Mouse (Mus musculus): ENCODE results near the gene Madd.

The Madd gene

DNA sequence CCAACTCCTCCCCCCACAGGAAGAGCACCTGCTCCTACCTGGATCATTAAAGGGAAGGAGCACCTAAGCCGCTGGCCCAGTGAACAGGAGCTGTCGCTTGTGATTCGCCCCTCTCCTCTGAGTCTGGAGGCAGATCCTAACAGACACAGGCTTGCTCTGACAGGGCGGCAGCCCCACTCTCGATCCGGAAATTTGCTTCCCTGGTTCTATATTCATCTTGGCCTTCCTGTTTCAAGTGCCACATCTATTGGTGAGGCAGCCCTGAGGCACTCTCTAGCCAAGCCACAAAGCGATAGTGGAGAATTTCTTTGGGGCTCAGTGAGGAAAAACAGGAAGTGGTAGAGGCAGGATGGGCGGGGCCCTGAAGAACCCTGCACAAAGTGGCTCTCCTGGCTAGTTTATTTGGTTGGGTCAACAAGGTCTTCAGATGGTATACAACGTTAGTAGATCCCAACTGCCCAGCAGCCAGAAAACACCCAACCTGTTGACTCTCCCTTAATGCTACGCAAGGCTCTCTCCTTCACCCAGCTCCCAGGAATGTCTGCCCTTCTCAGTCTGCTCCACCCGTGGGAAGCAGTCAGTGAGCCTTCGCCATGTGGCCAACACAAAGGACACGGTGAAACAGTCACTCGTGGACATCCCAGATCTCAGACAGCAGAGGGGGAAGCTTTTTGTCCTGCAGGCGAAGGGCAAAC lies at the start of gene Madd:
Gene Madd, minus strand, starts transcription at position 127 of the 695 bp plus-strand sequence.
- peak in 1 of 2 experiments; percentile 38 for DNase-seq

DNA sequence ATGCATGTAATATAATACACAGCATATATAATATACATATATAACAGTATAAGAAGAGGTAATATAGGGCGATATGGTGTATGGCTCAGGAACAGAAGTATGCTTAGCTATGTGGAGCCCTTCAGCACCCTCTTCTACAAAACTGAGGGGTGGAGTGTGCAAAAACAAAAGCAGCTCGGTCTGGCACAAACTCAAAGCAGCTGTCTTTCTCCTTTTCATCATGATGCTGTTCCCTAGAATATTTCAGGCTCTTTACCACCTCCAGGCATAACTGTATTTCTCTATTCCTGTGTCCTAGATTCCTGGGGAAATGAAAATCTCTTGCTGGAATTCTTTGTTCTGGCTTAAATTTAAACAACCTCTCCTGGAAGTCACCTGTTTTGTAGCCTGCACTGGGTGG lies 46.1 kb upstream of the Madd start:
- no peak for DNase-seq

DNA sequence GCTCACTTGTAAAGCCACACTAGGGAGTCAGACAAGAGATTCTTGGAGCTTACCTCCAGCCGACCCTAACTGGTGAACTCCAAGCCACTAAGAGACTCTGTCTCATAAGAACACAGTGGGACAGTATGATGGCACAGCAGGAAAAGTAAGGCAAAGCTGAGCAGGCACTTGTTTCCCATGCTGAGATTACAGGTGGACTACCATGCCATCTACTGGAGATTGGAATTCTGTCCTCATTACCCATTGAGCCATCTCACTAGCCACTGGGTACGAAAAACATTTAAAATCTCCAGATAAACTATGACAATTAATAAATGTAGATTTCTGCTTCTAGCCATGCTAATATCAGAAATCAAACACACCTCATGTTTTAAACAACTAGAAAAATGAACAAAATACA lies 40.0 kb upstream of the Madd start:
- no peak for DNase-seq

DNA sequence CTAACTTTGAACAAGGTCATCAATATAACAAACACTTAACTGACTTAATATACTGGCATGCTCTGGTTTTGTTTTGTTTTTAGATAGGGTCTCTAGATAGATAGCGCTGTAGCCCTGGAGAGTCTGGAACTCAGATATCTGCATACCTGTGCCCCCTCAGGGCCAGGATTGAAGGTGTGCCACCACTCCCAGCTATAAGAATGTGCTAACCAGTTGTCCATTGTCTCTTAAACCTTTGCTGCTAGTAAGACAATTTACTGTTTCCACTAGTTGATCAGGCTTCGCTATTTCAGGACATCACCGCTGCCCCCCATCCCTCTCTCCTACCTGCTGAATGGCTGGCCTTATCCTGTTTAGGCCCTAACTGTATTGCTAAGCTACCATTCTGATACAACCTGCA lies 36.9 kb upstream of the Madd start:
- DNase-seq = no peak

DNA sequence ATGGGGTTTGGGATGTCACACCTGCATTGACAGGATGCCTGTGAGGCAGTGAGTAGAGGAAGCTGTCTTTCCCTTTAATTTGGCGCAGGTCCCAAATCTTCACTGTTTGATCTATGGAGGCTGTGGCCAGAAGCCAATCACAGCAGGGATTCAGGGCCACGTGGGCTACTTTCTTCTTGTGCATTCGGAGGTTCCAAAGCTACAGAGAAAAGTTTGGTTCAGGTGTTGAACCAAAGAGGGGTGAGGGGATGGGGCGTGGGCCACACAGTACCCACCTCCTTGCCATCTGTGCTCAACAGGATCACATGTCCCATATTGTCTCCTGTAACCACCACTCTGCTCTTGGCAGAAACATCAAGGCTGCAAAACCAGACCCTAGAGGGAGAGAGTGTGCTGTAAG lies 33.4 kb upstream of the Madd start:
- DNase-seq = no peak

DNA sequence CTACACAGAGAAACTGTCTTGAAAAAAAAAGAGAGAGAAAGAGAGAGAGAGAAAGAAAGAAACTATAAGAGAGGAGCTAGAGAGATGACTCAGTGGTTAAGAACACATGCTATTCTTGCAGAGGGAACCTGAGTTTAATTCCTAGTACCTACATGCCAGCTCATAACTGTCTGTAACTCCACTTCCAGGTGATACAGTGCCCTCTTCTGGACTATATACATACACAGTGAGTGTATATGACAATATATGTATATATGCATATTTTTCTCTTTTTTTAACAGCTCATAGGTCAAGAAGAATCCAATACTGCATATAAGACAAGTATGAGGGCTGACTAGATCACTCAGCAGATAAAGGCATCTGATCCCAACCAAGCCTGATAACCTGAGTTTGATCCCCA lies 29.7 kb upstream of the Madd start:
- DNase-seq = no peak

DNA sequence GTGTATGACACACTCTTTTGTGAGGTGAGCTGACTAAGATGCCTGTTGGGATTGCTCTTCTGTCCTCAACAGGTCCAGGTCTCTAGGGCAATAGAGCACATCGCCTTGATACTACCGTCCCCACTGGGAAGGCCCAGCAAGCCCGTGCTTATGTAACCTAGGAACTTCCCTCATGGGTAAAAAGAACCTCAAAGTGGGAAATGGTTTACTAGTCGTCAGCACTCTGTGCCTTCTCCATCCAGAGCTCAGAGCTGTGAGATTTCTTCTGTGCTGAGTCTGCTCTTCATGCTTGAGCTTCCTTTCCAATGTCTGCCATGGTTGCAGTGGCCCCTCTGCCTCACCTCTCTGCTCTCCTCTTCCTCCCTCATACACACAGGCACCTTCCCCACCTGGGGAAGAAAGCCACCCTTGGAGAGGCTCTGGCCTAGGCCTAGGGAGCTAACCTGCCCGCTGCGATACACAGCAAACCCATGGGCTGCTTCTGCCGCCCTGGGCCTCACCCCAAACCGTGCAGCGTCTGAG lies 22.7 kb upstream of the Madd start:
- no peak for DNase-seq

DNA sequence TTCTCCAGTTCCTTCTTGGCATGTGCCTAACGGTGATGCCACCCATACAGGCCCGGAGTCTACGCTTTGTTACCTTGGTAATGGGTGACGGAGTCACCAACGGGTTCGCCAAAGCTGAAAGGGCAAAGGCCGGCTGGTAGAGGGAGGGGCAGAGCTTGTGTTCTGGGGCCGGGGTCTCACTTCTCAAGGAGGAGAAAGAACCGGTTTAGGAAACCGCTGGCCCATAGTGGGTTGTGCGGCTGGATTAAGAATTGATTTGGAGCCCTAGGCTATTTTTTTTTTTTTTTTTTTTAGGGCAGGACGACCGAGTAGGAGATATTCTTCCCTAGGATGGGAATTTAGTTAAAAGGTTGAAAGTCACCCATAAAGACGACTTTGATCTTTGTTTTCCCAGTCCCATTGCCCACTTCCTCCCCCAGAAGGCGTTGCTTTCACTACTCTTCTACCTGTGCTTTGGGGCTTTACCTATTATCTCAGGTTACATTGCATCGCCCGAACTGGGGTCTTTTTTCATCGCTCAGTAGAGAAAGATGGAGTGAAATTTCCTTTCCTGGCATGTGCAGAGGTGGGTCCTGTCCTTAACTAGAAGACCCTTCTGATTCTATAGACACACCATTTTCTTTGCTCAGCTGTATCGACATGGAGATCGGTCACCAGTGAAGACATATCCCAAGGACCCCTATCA lies 19.5 kb upstream of the Madd start:
- DNase-seq = no peak

DNA sequence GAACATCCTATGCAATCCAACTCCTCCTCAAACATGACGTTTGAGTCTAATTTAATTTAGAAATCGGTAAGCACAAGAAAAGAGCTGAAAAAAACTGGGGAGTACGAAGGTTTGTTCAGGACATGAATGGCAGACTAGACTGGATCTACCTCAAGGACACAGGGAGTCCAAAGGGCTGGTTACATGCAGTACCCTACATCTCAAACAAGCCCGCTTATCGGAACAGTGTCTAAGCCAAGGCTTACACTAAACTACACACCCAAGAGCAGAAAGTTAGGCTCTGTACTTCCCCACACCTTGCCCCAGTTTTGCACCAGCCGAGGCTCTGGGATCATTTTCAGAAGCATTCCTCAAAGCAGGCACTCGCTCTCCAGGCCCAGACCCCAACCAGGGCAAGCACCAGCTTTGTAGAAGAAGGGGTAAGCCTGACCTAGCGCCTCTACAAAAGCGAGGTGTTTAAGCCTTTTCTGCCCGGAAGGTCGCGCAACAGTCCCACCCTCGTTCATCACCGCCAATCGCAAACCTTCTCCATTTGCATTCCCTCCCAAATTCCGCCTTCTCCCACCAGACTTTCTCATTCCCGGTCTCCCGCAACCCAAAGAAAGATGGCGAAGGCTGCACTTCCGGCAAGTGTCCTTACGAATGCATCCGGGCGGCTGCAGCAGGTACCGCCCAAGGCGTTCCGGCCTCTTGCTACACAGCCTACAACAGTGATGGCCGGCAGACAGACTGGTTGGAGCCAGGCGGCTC lies 18.8 kb upstream of the Madd start, which contains the start of the genes Nr1h3 and Acp2:
Gene Nr1h3, minus strand, starts transcription at position 613 of the 750 bp plus-strand sequence.
Gene Acp2, plus strand, starts transcription at position 664 of the 750 bp plus-strand sequence.
- DNase-seq = peak; percentile 94 to 96

DNA sequence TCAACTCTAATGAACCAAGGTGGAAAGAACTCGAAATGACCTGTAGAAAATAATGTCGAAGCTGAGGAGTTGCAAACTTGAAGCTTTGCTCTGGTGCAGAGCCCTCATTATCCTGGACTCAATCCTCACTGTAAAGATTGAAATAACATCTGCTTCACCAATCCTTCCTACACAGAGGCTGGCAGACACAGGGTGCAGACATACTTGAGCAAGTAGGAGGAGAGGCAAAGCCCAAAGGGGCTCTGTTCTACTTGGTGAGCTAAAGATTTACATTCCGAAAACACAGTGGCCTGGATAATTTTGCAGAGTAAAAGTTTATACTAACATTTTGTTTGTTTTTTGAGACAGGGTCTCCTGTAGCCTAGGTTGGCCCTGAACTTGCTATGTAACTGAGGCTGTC lies 15.3 kb upstream of the Madd start:
- DNase-seq = no peak

DNA sequence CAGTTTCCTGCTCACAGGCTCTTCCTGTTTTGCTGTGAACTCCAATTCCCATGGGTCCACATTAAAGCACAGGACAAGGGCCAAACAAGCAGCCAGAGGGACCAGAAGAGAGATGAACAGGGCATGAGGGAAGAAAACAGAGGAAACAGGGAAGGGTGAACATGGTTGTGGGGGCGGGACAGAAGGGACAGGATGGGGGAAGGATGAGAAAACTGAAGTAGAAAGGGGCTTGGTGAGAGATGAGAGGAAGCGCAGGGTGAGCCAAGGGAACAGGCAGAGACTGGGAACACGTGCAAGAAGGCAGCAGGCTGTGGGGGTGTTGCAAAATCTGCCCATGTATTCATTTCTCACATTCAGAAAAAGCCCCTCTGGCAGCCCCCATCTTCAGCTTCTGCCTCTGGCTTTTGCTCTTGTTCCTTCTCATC lies 13.0 kb upstream of the Madd start:
- DNase-seq = peak; percentile 25 to 56

DNA sequence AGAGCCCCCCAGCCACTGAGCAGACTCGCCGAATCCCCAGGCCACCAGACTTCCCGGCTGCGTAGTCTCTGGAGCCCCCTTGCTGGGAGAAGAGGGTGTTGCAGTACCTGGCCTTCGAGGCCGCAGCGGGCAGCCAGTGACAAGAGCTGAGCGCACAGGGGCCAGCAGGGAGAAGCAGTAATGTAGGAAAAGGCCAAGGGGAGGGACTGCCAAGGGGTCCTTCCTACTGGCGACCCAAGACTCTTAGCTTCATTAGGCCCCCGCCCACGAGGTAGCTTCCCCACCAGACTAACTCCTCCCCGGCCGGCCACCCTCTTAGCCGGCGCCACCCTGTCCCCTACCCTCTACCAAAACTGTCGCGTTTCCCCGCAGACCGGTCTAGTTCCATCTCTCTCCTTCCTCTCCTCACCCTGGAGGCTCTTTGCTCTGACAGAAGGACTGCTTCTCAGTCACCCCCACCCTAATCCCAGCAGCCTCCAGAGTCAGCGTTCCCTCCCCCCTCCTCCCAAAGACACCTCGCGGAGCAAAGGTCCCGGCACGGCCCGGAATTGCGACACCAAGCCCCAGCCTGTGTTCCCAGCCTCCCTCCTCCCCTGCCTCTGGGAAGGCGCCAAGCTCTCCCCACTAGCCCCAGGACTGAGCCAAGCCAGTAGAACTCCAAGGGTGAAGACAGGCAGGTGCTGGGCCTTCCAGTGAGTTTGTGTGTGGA lies 11.1 kb upstream of the Madd start:
- DNase-seq = peak; percentile 90 to 91

DNA sequence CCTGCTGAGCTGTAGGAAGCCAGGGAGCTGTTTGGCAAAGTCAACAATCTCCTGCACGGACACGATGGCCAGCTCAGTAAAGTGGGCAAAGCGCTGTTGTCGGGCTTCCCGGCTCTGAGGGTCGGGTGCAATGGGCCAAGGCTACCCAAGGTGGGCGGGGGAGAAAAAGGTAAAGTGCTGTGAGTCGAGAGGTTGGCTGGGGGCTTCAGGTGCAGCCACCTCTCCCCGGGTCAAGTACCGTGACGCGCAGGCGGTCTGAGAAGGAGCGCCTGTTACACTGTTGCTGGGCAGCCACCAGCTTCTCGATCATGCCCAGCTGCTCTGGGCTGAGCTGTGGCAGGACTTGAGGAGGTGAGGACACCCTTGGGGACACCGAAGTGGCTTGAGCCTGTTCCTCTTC lies 6.9 kb upstream of the Madd start:
- DNase-seq = no peak

DNA sequence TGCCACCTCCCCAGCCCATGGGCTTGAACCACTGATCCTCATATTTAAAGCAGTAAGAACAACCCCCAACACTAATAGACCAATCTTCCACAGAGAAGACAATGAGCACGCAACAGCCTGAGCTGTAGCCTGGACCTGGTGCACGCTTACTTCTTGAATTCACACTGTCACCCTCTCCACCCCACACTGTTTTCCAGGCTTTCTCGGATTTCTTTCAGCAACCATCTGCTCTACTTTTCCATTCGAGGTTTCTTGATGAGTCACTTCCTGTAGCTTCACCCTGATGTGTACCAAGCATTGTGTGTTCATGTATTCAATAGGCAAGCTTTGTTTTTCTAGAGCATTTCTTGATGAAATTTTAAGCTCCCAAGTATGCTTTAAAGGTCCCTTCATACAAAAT lies 3.8 kb upstream of the Madd start:
- no peak for DNase-seq

DNA sequence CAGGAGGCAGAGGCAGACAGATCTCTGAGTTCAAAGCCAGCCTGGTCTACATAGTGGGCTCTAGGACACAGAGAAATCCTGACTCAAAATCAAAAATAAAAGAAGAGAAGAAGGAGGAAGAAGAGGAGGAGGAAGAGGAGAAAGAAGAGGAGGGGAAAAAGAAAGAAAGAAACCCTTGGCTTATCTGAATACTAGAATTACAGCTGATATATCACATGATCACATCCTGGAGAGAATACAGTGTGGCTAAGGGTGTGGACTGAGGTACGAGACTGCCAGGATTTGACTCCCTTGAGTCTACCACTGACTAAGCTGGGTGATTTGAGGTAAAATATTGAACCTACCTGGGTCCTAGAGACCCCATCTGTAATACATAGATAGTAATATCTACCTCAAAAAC lies 2.6 kb upstream of the Madd start:
- no peak for DNase-seq

DNA sequence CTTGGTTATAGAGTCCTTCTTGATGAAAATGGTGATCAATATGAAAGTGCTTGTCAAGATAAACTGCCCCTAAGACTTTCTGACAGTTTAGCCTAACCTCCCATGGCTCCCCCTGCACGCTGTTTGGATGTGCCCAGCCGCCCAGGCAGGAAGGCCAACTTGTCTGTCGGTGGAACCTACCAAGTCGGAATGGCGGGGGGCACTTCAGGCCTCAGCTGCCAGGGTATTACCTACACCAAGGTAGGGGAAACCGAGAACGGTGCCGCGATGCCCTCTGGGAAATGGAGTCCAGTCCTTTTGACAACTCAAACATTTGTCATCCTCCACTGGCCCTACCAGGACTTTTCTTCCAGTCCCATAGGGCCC lies 506 bp downstream of the Madd start:
- DNase-seq = peak; percentile 96 to 98

DNA sequence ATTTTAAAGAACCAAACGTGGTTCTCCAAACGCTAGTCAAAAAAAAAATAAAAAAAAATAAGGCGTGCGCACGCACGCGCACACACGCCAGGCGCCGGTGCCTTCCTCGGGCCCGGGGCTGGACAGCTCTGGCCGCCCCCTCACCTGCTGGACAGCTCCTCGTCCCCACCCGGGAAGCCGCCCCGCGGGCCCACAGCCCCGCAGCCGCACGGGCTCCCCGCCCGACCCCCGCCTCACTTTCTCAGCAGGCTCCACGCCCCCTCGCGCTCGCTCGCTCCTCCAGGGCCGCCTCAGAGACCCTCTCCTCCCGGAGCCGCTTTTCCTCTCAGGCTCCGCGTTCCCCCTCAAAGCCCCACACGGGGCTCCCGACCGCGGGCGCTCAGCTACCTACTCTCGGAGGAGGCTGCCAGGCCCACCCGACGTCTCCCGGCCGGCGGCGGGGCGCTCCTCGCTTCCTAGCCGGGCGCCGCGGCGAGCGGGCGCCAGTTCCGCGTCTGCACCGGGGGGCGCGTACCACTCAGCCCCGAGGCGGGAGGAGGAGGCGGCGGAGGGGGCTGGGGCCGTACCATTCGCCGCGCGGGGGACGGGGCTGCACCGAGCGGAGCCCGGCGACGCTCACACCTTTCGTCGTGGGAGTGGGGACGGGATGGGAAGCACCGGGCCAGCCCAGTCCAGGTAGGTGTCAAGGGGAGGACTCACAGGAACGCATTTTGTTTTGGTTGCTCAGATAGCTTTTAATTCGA lies 1.1 kb downstream of the Madd start:
- peak in 1 of 2 experiments; percentile 21 for DNase-seq

DNA sequence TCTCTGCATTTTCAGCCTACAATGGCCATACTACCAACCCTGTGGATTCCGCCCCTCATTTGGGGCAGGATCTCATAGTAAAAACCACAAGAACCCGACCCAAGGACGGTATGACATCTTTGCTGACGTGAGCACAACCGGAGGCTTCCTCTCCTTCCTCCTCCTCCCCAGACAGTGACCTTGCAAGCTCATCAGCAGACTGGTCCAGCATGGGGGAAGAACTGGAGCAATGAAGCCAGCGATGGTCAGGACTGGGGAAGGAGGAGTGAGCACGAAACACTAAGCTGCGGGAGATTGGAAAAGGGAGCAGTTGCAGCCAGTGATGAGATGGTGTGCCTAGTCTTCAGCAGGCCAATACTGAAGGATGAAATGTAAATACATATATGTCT lies 1.6 kb downstream of the Madd start:
- peak in 1 of 2 experiments; percentile 8 for DNase-seq

DNA sequence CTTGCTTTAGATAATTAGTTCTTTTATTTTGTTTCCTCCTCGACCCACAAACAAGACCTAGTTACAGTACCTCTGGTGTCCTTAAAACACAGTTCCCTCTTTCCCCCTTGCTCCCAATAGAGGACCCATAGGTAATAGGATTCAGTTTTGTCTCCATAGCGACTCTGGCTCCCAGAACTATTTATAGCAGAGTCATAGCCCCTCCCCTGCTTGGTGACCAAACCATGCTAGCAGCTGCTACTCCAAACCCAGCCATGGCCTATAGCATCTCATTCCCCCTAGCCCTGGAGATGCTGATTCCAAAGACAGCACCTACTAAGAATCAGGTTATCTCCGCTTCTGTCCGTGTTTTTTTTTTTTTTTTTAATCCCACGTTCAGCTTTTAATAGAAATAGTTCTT lies 2.9 kb downstream of the Madd start:
- DNase-seq = no peak

DNA sequence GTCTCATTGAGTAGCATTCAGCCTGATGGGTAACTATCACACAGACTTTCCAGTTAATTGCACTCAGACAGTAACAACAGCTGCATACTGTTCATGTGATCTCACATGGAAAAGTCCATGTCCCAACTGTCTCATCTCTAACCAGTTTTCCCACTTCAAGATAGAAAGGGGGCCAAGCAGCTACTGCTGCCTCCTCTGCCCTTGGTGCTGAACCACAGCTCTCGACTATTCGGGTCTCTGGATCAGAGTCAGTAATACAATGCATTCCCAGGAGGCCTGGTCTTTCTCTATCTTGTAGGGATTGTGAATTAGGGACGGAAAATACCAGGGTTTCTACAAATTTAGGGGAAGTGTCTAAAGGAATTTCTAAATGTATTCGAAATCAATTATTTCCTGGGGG lies 3.8 kb downstream of the Madd start:
- no peak for DNase-seq

DNA sequence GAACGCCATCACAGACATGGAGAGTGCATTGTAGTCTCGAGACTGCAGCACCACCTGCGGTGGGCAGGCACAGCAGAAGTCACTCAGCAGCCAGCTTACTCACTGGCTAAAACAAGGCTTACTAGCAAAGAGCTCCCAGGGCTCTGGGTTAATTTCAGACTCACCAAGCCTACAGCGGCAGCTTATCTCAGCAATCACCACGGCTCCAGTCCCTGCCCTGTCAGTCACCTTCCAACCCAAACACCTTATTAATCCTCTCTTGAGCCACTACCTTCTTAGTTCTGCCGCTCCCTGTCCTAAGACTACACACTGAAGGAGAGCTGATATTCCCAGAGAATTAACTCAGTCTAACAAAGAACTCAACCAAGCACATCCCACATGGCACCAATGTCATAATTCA lies 7.4 kb downstream of the Madd start:
- DNase-seq = no peak

DNA sequence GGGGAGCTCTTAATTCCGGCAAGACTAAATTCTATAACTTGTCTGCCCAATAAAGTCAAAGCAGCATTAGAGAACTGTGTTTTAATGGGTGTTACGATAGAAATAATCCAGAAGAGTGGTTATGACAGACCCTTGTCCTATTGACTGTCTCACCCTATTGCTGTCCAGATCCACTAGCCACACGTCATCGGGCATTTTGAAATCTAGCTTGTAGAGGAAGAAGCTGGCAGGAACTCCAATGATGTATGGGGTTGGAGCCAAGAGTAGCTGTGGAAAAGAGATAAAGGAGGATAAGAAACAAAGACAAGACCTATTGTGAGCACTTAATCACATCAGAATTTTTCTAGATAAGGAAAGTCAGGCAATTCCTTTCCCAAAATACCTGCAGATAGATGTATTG lies 8.1 kb downstream of the Madd start:
- DNase-seq = no peak

Measured in kidney, adult 8-10 months (tissue).